Mouse (Mus musculus) hindbrain, embryonic 11.5 days (tissue): ENCODE data around the gene Tbcel. TPM values are rescaled to one million over a fixed set of nuclear protein-coding genes. Genes with fewer than 3 reads are reported as not detected.

Experiments used
- ATAC-seq: fragments of 200-750 bp; cut with Nextera tagmentation; 2 replicates; pipeline ENCODE4 v1.8.0; 2017; ENCODE audit warnings: mild to moderate bottlenecking, moderate TSS enrichment, moderate library complexity; ENCODE audit not compliant: low FRiP score
- DNase-seq: peaks from one replicate; pipeline ENCODE4 v3.0.0-alpha.2; 2015; ENCODE audit warnings: low spot score
- H3K27ac ChIP-seq: fragments of 300-500 bp; sonication (generic); 2 replicates; pipeline ENCODE4 v1.5.1; 2014; ENCODE audit warnings: mild to moderate bottlenecking, low read depth, low read length
- H3K27me3 ChIP-seq: fragments of 300-500 bp; sonication (generic); 2 replicates; pipeline ENCODE4 v1.6.1; 2014; ENCODE audit warnings: mild to moderate bottlenecking, low read length, moderate library complexity, mixed read lengths; ENCODE audit not compliant: control insufficient read depth, insufficient read depth
- H3K36me3 ChIP-seq: fragments of 300-500 bp; sonication (generic); 2 replicates; pipeline ENCODE4 v1.6.1; 2014; ENCODE audit warnings: mild to moderate bottlenecking, low read length, moderate library complexity, mixed read lengths; ENCODE audit not compliant: control insufficient read depth, insufficient read depth
- H3K4me1 ChIP-seq: fragments of 300-500 bp; sonication (generic); replicated peaks from 2 replicates; pipeline ENCODE4 v1.6.1; 2014; ENCODE audit warnings: low read length, mixed read lengths; ENCODE audit not compliant: control insufficient read depth, insufficient read depth
- H3K4me2 ChIP-seq: fragments of 300-500 bp; sonication (generic); replicated peaks from 2 replicates; pipeline ENCODE4 v1.6.1; 2014; ENCODE audit warnings: mild to moderate bottlenecking, low read depth, low read length
- H3K4me3 ChIP-seq: fragments of 300-500 bp; sonication (generic); 2 replicates; pipeline ENCODE4 v1.5.1; 2014; ENCODE audit warnings: low read depth, low read length
- H3K9ac ChIP-seq: fragments of 300-500 bp; sonication (generic); 2 replicates; pipeline ENCODE4 v1.6.1; 2014; ENCODE audit warnings: low read depth, low read length
- H3K9me3 ChIP-seq: fragments of 300-500 bp; sonication (generic); 2 replicates; pipeline ENCODE4 v1.6.1; 2016; ENCODE audit warnings: low read length; ENCODE audit not compliant: control insufficient read depth
- WGBS: fragments of 180-500 bp; shearing (Covaris S2); extraction: QIAGEN DNeasy Blood & Tissue Kit; methylation state at CpG from one replicate; pipeline ENCODE4 v1.1.7; 2014; 5-methylcytosine and 5-hydroxymethylcytosine counted together
- polyA plus RNA-seq: library from polyadenylated mRNA; unstranded; fragments of >200 nt; fragmentation: Nextera tagmentation; extraction: Ambion mirVana; gene quantifications from 2 replicates; pipeline ENCODE4 v1.2.1, GENCODE M21; 2014

Tbcel gene
- polyA plus RNA-seq: 4.7 and 6.6 TPM in 2 replicates

GRCm38 (mm10) chr9:42507709-42508108 is at the start of gene Tbcel:
TSS of gene Tbcel (minus strand) at chr9:42507809.
- Histone ChIP-seq H3K9me3 (no peaks in the 10 kb centered on the region), H3K9ac (no peak within 1 kb of the TSS), H3K4me3 (no peak within 1 kb of the TSS), H3K27me3 (no peaks in the 10 kb centered on the region), H3K36me3 (no peaks in the 10 kb centered on the region), H3K4me1 (no peaks in the 10 kb centered on the region), H3K27ac (no peak within 1 kb of the TSS), H3K4me2 (no peak within 1 kb of the TSS)
- ATAC-seq (no peak), DNase-seq (no peak)
- WGBS: 92% methylated on average over 6 of the region's 6 CpGs

GRCm38 (mm10) chr9:42555186-42555585 is 47.6 kb upstream of the Tbcel start:
- Histone ChIP-seq H3K36me3 (no peaks in the 10 kb centered on the region), H3K4me3 (no peak overlapping the region), H3K4me1 (no peaks in the 10 kb centered on the region), H3K9ac (no peak overlapping the region), H3K27ac (no peak overlapping the region), H3K27me3 (no peaks in the 10 kb centered on the region), H3K9me3 (no peaks in the 10 kb centered on the region), H3K4me2 (no peak overlapping the region)
- whole genome bisulfite sequencing: 93% methylated on average over 1 of the region's 1 CpGs
- no peak for DNase-seq
- ATAC-seq: no peak

- peak; percentile 95 for DNase-seq
- WGBS: 20% methylated on average over 13 of the region's 13 CpGs
- Histone ChIP-seq H3K27me3 (no peaks in the 10 kb centered on the region), H3K27ac (no peak overlapping the region), H3K36me3 (no peaks in the 10 kb centered on the region), H3K9ac (no peak overlapping the region), H3K4me3 (no peak overlapping the region), H3K4me1 (no peaks in the 10 kb centered on the region), H3K4me2 (no peak overlapping the region), H3K9me3 (no peaks in the 10 kb centered on the region)
- ATAC-seq: no peak; the same call in 1 of the 2 replicates
Measured at GRCm38 (mm10) chr9:42550116-42550515, 42.5 kb upstream of the Tbcel start.

DNA sequence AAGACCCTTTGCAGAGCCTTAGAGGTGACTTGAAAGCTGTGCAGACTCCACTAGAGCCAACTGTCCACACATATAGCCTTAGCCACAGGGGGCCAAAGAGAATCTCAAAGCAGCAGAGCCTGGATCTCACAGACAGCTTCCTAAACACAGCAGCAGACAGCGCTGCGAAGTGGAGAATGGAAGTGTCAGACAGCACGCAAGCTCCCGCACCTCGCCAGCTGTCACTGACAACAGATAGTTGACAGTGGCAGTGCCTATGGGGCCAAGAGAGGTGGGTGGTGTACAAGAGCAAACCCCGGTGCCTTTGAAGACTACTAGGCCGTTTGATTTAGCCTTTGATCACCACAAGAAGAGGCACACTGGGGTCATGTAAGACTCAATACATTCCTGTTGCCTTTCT is 41.4 kb upstream of the Tbcel start:
- Histone ChIP-seq H3K36me3 (no peaks in the 10 kb centered on the region), H3K4me1 (no peaks in the 10 kb centered on the region), H3K27me3 (no peaks in the 10 kb centered on the region), H3K4me2 (no peak overlapping the region), H3K4me3 (no peak overlapping the region), H3K9ac (no peak overlapping the region), H3K9me3 (no peaks in the 10 kb centered on the region), H3K27ac (no peak overlapping the region)
- DNase-seq (no peak), ATAC-seq (no peak)
- 64% methylated on average over 7 of the region's 7 CpGs for WGBS

DNA sequence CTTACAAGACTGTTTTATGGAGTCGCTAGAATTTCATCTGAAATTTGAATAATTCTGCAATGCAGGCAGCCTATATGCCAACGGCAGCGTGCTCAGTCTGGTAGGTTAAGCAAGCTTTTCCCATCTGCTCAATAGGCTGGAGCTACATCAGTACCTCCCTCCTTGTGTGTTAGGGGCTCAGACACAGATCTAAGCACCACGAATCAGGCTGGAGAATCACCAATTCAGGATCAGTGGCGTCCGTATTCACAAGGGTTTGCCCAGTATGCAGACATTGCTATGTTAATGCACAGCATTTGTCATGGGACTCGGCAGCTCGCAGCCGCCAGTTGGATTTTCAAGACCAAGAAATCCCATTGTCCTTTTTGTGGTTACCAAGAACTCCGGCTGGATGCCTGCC is 36.9 kb upstream of the Tbcel start:
- Histone ChIP-seq H3K9ac (no peak overlapping the region), H3K27me3 (no peaks in the 10 kb centered on the region), H3K36me3 (no peaks in the 10 kb centered on the region), H3K4me1 (no peaks in the 10 kb centered on the region), H3K9me3 (no peaks in the 10 kb centered on the region), H3K4me2 (no peak overlapping the region), H3K4me3 (no peak overlapping the region), H3K27ac (no peak overlapping the region)
- ATAC-seq: no peak
- WGBS: 69% methylated on average over 10 of the region's 10 CpGs
- DNase-seq: no peak

DNA sequence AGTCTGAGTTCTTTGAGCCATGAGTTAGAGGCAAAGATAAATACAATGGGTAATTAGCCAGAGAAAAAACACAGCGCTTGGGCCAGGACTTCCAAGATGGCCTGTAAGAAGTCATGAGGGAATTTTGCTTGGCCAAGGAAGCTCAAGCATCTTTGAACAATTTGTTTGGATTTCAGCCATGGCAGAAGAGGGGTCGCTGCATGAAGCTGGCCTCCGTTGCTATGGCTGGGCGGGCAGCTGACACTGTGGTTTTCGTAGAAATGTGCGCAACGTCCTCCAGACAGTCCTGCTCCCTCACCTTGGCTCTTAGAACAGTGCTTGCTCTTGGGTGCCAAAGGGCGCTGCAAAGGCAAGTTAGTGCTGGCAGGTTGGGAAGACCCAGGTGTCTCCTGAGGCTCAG is 25.9 kb upstream of the Tbcel start:
- Histone ChIP-seq H3K36me3 (no peaks in the 10 kb centered on the region), H3K9me3 (no peaks in the 10 kb centered on the region), H3K9ac (no peak overlapping the region), H3K4me3 (no peak overlapping the region), H3K27ac (no peak overlapping the region), H3K4me2 (no peak overlapping the region), H3K4me1 (peaks cover 3% of the 10 kb centered on the region; the same call in 1 of the 2 replicates), H3K27me3 (no peaks in the 10 kb centered on the region)
- ATAC-seq: no peak
- no peak for DNase-seq
- WGBS: 87% methylated on average over 8 of the region's 8 CpGs

DNA sequence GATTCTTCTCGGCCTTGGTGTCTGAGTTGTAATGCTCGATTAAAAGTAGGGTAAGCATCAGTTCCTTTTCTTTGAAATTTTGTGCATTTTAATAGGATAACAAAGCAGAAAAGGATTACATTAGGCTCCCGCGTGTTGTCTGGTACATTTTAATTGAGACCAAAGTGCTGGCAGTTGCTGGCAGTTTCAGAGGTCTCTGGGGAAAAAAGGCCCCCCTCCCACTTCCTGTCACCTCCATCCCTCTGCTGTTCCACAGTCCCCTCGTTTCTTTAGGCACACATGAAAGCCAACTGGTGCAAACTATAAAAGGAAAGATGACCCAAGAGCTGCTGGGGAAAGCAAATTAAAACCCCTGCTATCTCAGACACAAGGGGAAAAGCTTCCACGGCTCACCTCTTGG is 25.4 kb upstream of the Tbcel start:
- DNase-seq (no peak), ATAC-seq (no peak)
- H3K27ac ChIP-seq: no peak overlapping the region
- H3K9ac ChIP-seq: no peak overlapping the region
- no peaks in the 10 kb centered on the region for H3K27me3 ChIP-seq
- no peaks in the 10 kb centered on the region for H3K36me3 ChIP-seq
- peaks cover 3% of the 10 kb centered on the region; the same call in 1 of the 2 replicates for H3K4me1 ChIP-seq
- H3K4me3 ChIP-seq: no peak overlapping the region
- no peak overlapping the region for H3K4me2 ChIP-seq
- 33% methylated on average over 6 of the region's 6 CpGs for WGBS
- H3K9me3 ChIP-seq: no peaks in the 10 kb centered on the region

- ATAC-seq: no peak
- peaks cover 3% of the 10 kb centered on the region; the same call in 1 of the 2 replicates for H3K4me1 ChIP-seq
- no peaks in the 10 kb centered on the region for H3K36me3 ChIP-seq
- no peaks in the 10 kb centered on the region for H3K9me3 ChIP-seq
- H3K4me2 ChIP-seq: no peak overlapping the region
- DNase-seq: no peak
- H3K9ac ChIP-seq: no peak overlapping the region
- H3K4me3 ChIP-seq: no peak overlapping the region
- WGBS: 55% methylated on average over 3 of the region's 3 CpGs
- no peak overlapping the region for H3K27ac ChIP-seq
- H3K27me3 ChIP-seq: no peaks in the 10 kb centered on the region
Measured at GRCm38 (mm10) chr9:42531951-42532350, 24.3 kb upstream of the Tbcel start.

- peak overlapping the region; percentile 70 for H3K27ac ChIP-seq
- H3K4me2 ChIP-seq: no peak overlapping the region; the same call in 1 of the 2 replicates
- 51% methylated on average over 7 of the region's 7 CpGs for WGBS
Measured at GRCm38 (mm10) chr9:42530221-42531152, 22.9 kb upstream of the Tbcel start.

More at GRCm38 (mm10) chr9:42530221-42531152, 22.9 kb upstream of the Tbcel start:
- no peaks in the 10 kb centered on the region for H3K27me3 ChIP-seq
- H3K36me3 ChIP-seq: no peaks in the 10 kb centered on the region
- ATAC-seq: peak; percentile 76
- peak; percentile 62 for DNase-seq
- peaks cover 3% of the 10 kb centered on the region; the same call in 1 of the 2 replicates for H3K4me1 ChIP-seq
- H3K9me3 ChIP-seq: no peaks in the 10 kb centered on the region
- no peak overlapping the region for H3K4me3 ChIP-seq
- no peak overlapping the region for H3K9ac ChIP-seq
